Mouse (Mus musculus) kidney, adult 2 months (tissue): ENCODE data around the gene Cep135. TPM values are rescaled to one million over a fixed set of nuclear protein-coding genes. Genes with fewer than 3 reads are reported as not detected.

Experiments used
- DNase-seq: peaks from one replicate; pipeline ENCODE4 v3.0.0; 2021
- H3K27ac ChIP-seq: fragments of 200-500 bp; 2 replicates; pipeline ENCODE4 v1.5.1; 2012; ENCODE audit warnings: low read depth, low read length, control low read depth, inconsistent platforms; ENCODE audit not compliant: insufficient read depth
- H3K27me3 ChIP-seq: fragments of 200-500 bp; replicated peaks from 2 replicates; pipeline ENCODE4 v1.6.1; 2012; ENCODE audit warnings: mild to moderate bottlenecking, moderate library complexity, low read length, inconsistent platforms; ENCODE audit not compliant: control insufficient read depth, insufficient read depth
- H3K36me3 ChIP-seq: fragments of 200-500 bp; 2 replicates; pipeline ENCODE4 v1.6.1; 2012; ENCODE audit warnings: mild to moderate bottlenecking, moderate library complexity, low read length, inconsistent platforms; ENCODE audit not compliant: control insufficient read depth, insufficient read depth
- H3K4me1 ChIP-seq: fragments of 200-500 bp; 2 replicates; pipeline ENCODE4 v1.6.1; 2011; ENCODE audit warnings: low read length; ENCODE audit not compliant: control insufficient read depth, insufficient read depth
- H3K4me3 ChIP-seq: fragments of 200-500 bp; 2 replicates; pipeline ENCODE4 v1.5.1; 2011; ENCODE audit warnings: mild to moderate bottlenecking, low read depth, low read length, control low read depth; ENCODE audit not compliant: insufficient read depth
- CTCF ChIP-seq: fragments of 200-500 bp; conservative IDR thresholded peaks from 2 replicates; pipeline ENCODE4 v1.5.1; 2011; ENCODE audit warnings: low read depth, mild to moderate bottlenecking, control low read depth, low read length, moderate library complexity, mixed read lengths; ENCODE audit not compliant: insufficient read depth, insufficient read length
- POLR2A ChIP-seq: fragments of 200-500 bp; IDR thresholded peaks from one replicate; pipeline ENCODE4 v1.6.1; 2011; ENCODE audit warnings: low read depth, low read length, control low read depth
- WGBS: fragments of 180-500 bp; shearing (Covaris S2); methylation state at CpG from one replicate; pipeline ENCODE4 v1.1.7; 2018; 5-methylcytosine and 5-hydroxymethylcytosine counted together
- polyA plus RNA-seq: library from polyadenylated mRNA; depleted of rRNA; stranded (reverse); fragments of >200 nt; gene quantifications from 2 replicates; pipeline ENCODE4 v1.2.3, GENCODE M21; 2012; rRNA removed

The Cep135 gene
- polyA plus RNA-seq = 0.97 and 1.1 TPM in 2 replicates

- H3K4me3 ChIP-seq = peak within 1 kb of the TSS; percentile 88
- H3K36me3 ChIP-seq = no peaks in the 10 kb centered on the region; the same call in none of the 2 replicates
- no peaks in the 10 kb centered on the region for H3K27me3 ChIP-seq
- TF ChIP-seq POLR2A (no peak), CTCF (peak; percentile 64)
- DNase-seq = peak; percentile 94
- H3K27ac ChIP-seq = peak within 1 kb of the TSS; percentile 42
- peaks cover 4% of the 10 kb centered on the region; the same call in 1 of the 2 replicates for H3K4me1 ChIP-seq
- WGBS = under 1% methylated on average over 82 of the region's 92 CpGs
These were observed at the start of gene Cep135 for GRCm38 (mm10) chr5:76588551-76589283. Cep135 (plus strand) TSS chr5:76588698.

GRCm38 (mm10) chr5:76540181-76540580 is 48.3 kb upstream of the Cep135 start:
- peaks cover 4% of the 10 kb centered on the region; the same call in 1 of the 2 replicates for H3K36me3 ChIP-seq
- TF ChIP-seq CTCF (no peak), POLR2A (no peak)
- no peak overlapping the region for H3K4me3 ChIP-seq
- WGBS = 67% methylated on average over 8 of the region's 8 CpGs
- H3K4me1 ChIP-seq = no peaks in the 10 kb centered on the region
- peak; percentile 26 for DNase-seq
- H3K27me3 ChIP-seq = no peaks in the 10 kb centered on the region
- H3K27ac ChIP-seq = 0 out of 2 replicates have a peak overlapping the region, but pooled peaks have one; percentile 9

GRCm38 (mm10) chr5:76540842-76541241 is 47.7 kb upstream of the Cep135 start:
- TF ChIP-seq CTCF (no peak), POLR2A (no peak)
- H3K27ac ChIP-seq = no peak overlapping the region

GRCm38 (mm10) chr5:76543200-76543599 is 45.3 kb upstream of the Cep135 start:
- 85% methylated on average over 8 of the region's 8 CpGs for WGBS
- peaks cover 2% of the 10 kb centered on the region; the same call in 1 of the 2 replicates for H3K36me3 ChIP-seq

More at GRCm38 (mm10) chr5:76540842-76541241, 47.7 kb upstream of the Cep135 start:
- H3K36me3 ChIP-seq = peaks cover 4% of the 10 kb centered on the region; the same call in 1 of the 2 replicates
- no peaks in the 10 kb centered on the region for H3K27me3 ChIP-seq
- no peak overlapping the region for H3K4me3 ChIP-seq
- DNase-seq = peak; percentile 10
- no peaks in the 10 kb centered on the region for H3K4me1 ChIP-seq

GRCm38 (mm10) chr5:76550426-76550825 is 38.1 kb upstream of the Cep135 start:
- Histone ChIP-seq H3K36me3 (peaks cover 2% of the 10 kb centered on the region), H3K4me3 (no peak overlapping the region), H3K27me3 (no peaks in the 10 kb centered on the region), H3K4me1 (no peaks in the 10 kb centered on the region), H3K27ac (no peak overlapping the region)
- whole genome bisulfite sequencing = 84% methylated on average over 8 of the region's 8 CpGs
- no peak for DNase-seq
- TF ChIP-seq POLR2A = no peak
- no peak for TF ChIP-seq CTCF

More at GRCm38 (mm10) chr5:76543200-76543599, 45.3 kb upstream of the Cep135 start:
- Histone ChIP-seq H3K4me3 (no peak overlapping the region), H3K27me3 (no peaks in the 10 kb centered on the region), H3K4me1 (no peaks in the 10 kb centered on the region), H3K27ac (no peak overlapping the region)
- TF ChIP-seq CTCF (no peak), POLR2A (no peak)
- no peak for DNase-seq

GRCm38 (mm10) chr5:76565321-76565720 is 23.2 kb upstream of the Cep135 start:
- TF ChIP-seq POLR2A = no peak
- TF ChIP-seq CTCF = peak; percentile 100
- no peak overlapping the region for H3K27ac ChIP-seq
- peak; percentile 71 for DNase-seq
- 47% methylated on average over 3 of the region's 3 CpGs for WGBS
- H3K4me3 ChIP-seq = no peak overlapping the region
- H3K36me3 ChIP-seq = peaks cover 7% of the 10 kb centered on the region
- H3K27me3 ChIP-seq = no peaks in the 10 kb centered on the region
- H3K4me1 ChIP-seq = no peaks in the 10 kb centered on the region

- Histone ChIP-seq H3K27ac (no peak overlapping the region), H3K4me1 (no peaks in the 10 kb centered on the region), H3K27me3 (no peaks in the 10 kb centered on the region), H3K4me3 (no peak overlapping the region), H3K36me3 (no peaks in the 10 kb centered on the region; the same call in 1 of the 2 replicates)
- no peak for TF ChIP-seq POLR2A
- no peak for TF ChIP-seq CTCF
- DNase-seq = no peak
- WGBS = 80% methylated on average over 7 of the region's 7 CpGs
These were observed 14.2 kb upstream of the Cep135 start for GRCm38 (mm10) chr5:76574251-76574650.
